Mouse (Mus musculus) ES-Bruce4 (cell line): ENCODE results near the gene Clstn2.

Source experiments
- CTCF ChIP-seq: IDR thresholded peaks from one replicate; pipeline ENCODE4 v1.8.1; 2011; ENCODE audit warnings: low read depth, low read length
- EP300 ChIP-seq: IDR thresholded peaks from 2 replicates; pipeline ENCODE4 v1.6.1; 2011; ENCODE audit warnings: low read depth, low read length; ENCODE audit not compliant: insufficient read depth
- POLR2A ChIP-seq: IDR thresholded peaks from one replicate; pipeline ENCODE4 v1.8.1; 2011; ENCODE audit warnings: low read length; ENCODE audit not compliant: insufficient read depth

DNA sequence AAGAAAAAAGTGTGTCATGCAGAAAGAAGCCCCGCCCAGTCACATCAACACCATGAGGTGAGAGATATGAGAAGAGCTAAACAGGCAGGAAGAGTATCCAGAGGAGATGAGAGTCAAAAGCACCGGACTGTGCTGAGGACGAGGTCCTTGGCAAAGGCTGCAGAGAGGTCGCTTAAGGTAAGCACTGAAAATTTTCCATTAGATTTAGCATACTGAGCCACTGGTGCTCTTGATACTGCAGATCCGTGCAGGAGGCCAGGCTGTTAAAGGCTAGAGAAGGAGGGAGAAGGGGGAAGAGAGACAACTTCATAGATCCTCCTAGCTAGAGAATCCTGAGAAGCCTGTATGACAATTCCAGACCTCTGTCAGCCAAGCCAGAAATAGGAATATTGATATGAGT, 34.8 kb upstream of the Clstn2 start:
- TF ChIP-seq POLR2A (no peak), CTCF (no peak), EP300 (no peak)
